Mouse (Mus musculus): ENCODE measurements at regions not wholly inside any gene's neighbourhood (a gene's known extent, or its start where the extent isn't known, plus 50 kb on each side); places are given as distances from the start of the nearest gene placed in this dataset.

DNA sequence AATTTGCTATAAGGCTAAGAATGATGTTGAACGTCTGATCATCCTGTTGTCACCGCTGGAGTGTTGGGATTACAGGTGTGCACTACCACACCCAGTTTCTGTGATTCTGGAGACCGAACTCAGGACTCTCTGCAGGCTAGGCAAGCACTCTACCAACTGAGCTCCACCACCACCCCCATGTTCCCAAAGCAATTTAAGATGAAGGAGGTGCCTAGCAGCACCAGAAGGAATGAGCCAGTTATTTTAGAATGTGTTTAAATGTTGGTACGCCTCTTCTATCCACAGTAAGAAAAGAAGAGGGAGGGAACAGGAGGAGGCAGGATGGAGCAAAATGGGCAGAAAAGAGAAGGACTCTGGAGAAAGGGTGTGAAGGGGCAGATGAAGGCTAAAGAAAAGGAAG is 72.6 kb downstream of the Chst1 start:
- no peak for TF ChIP-seq CTCF (conservative IDR thresholded peaks at IDR 0.05 in 1 of 2, IDR thresholded peaks at IDR 0.05 in 1 of 2; ENCODE audit: low read depth in 2 of 2, low read length in 2 of 2)
- TF ChIP-seq USF1 (IDR thresholded peaks at IDR 0.05; ENCODE audit: low read depth, low read length) = no peak
